Mouse (Mus musculus) hindbrain, embryonic 10.5 days (tissue): Measurements from ENCODE around the gene Basp1. TPM values are rescaled to one million over a fixed set of nuclear protein-coding genes. Genes with fewer than 3 reads are reported as not detected.

Experiments
- DNase-seq: peaks from one replicate; pipeline ENCODE4 v3.0.0-alpha.2; 2017; ENCODE audit warnings: low spot score
- H3K27ac ChIP-seq: fragments of 300-500 bp; sonication (generic); 2 replicates; pipeline ENCODE4 v1.5.1; 2016; ENCODE audit warnings: mild to moderate bottlenecking, moderate library complexity
- H3K27me3 ChIP-seq: fragments of 300-500 bp; sonication (generic); 2 replicates; pipeline ENCODE4 v1.6.1; 2016; ENCODE audit warnings: mild to moderate bottlenecking; ENCODE audit not compliant: poor library complexity, insufficient read depth, severe bottlenecking
- H3K36me3 ChIP-seq: fragments of 300-500 bp; sonication (generic); 2 replicates; pipeline ENCODE4 v1.6.1; 2016; ENCODE audit warnings: mild to moderate bottlenecking, moderate library complexity
- H3K4me1 ChIP-seq: fragments of 300-500 bp; sonication (generic); replicated peaks from 2 replicates; pipeline ENCODE4 v1.6.1; 2016; ENCODE audit warnings: mild to moderate bottlenecking
- H3K4me3 ChIP-seq: fragments of 300-500 bp; sonication (generic); 2 replicates; pipeline ENCODE4 v1.5.1; 2016; ENCODE audit warnings: mild to moderate bottlenecking, moderate library complexity
- H3K9me3 ChIP-seq: fragments of 300-500 bp; sonication (generic); 2 replicates; pipeline ENCODE4 v1.6.1; 2016; ENCODE audit warnings: mild to moderate bottlenecking, moderate library complexity
- WGBS: fragments of 180-500 bp; shearing (Covaris S2); methylation state at CpG from one replicate; pipeline ENCODE4 v1.1.7; 2016; 5-methylcytosine and 5-hydroxymethylcytosine counted together
- polyA plus RNA-seq: library from polyadenylated mRNA; unstranded; fragments of >200 nt; fragmentation: Nextera tagmentation; extraction: Ambion mirVana; gene quantifications from 2 replicates; pipeline ENCODE4 v1.2.1, GENCODE M21; 2016

Gene Basp1
- polyA plus RNA-seq, 1 experiment from 2014 or later = 77.4 TPM

DNA sequence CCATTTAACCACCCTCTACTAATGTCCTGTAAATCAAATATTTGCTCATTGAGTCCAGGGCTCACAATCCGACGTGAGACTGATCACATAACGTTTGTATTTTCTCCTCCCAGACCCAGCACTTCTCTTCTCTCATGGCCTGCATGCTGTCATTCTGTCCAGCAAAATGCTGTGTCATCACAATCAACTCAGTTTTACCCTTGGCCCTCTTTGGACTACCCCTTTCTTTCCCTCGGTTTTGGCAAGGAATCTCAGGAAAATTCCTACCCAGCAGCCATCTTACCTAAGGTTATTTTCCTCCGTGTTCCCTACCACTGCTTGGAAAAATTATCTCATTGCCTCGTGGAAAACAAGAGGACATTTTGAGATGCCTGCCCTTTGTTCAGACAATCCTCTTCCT is 60.1 kb downstream of the Basp1 start:
- Histone ChIP-seq H3K27me3 (no peaks in the 10 kb centered on the region), H3K9me3 (no peaks in the 10 kb centered on the region), H3K4me3 (no peak overlapping the region), H3K27ac (no peak overlapping the region), H3K4me1 (no peaks in the 10 kb centered on the region), H3K36me3 (no peaks in the 10 kb centered on the region)
- 84% methylated on average over 6 of the region's 6 CpGs for WGBS
- DNase-seq = no peak

DNA sequence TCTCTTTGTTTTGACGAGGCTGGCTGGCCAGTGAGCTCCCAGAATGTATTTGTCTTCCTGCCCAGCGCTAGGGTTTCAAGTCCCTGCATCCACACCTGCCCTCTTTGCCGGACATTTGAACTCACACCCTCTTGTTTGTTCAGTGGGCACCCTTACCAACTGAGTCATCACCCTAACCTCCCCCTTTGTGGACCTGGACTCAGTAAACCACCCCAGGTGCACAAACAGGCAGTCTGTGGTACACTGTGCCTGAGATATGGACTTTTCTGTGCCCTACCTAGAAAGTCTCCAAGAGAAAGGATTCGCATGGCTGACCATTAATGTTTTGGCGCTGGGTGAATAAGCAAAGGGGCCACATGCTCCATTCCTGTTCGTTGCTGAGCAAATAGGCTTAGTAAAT is 70.3 kb downstream of the Basp1 start:
- H3K4me3 ChIP-seq = no peak overlapping the region

DNA sequence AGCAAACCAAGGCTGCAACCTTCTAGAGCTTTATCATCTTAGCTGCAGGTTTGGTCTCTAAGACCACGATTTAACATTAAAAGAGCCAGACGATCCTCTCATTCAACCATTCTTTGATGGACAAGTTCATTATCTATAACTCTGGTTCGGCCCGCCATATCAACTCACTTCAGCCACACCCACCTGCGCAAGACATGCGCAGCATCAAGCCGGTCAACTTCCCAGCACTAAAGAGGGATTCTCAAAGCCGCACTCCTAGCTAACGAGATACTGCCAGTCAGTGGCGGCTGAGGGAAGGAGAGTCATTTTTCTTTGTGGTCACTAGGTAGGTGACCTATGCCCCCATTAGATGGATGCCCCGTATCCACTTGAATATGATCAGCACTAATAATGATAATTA is 78.3 kb downstream of the Basp1 start:
- 91% methylated on average over 11 of the region's 11 CpGs for WGBS
- H3K9me3 ChIP-seq = no peaks in the 10 kb centered on the region
- H3K36me3 ChIP-seq = no peaks in the 10 kb centered on the region
- no peak for DNase-seq
- no peak overlapping the region for H3K4me3 ChIP-seq
- H3K27ac ChIP-seq = no peak overlapping the region
- H3K4me1 ChIP-seq = peaks cover 16% of the 10 kb centered on the region
- H3K27me3 ChIP-seq = no peaks in the 10 kb centered on the region

More for the DNA sequence above, 70.3 kb downstream of the Basp1 start:
- WGBS = 70% methylated on average over 6 of the region's 6 CpGs
- H3K9me3 ChIP-seq = no peaks in the 10 kb centered on the region
- H3K4me1 ChIP-seq = no peaks in the 10 kb centered on the region
- H3K36me3 ChIP-seq = no peaks in the 10 kb centered on the region
- no peak overlapping the region for H3K27ac ChIP-seq
- no peaks in the 10 kb centered on the region for H3K27me3 ChIP-seq
- DNase-seq = no peak

DNA sequence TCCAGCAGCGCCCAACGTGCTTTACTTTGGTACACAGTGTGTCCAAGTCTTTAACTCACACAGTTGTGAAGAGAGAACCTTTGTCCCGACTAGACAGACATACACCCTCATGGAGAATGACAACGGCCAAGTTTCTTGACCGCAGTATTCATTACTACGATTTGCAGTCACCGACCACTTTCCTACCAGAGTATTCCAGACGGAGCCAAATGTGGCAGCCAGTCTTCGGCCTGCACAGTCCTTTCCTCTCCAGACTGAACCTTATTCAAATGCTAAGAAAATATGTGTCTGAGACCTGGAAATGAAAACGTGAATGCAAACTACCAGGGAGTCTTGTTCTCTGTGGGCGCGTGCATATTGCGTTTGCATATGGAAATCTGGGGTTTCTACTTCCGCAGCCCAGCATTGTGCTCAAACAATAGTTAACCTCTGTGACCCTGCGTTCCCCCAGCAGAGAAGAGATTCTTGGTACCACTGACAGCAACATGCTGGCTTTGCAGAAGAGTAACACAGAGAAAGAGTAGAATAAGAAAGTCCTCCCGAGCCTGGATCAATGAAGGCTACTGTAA is 81.6 kb downstream of the Basp1 start:
- 38% methylated on average over 16 of the region's 16 CpGs for WGBS
- DNase-seq = peak; percentile 10
- peaks cover 16% of the 10 kb centered on the region for H3K4me1 ChIP-seq
- H3K4me3 ChIP-seq = no peak overlapping the region
- H3K27me3 ChIP-seq = no peaks in the 10 kb centered on the region
- H3K27ac ChIP-seq = peak overlapping the region; percentile 36; the same call in 1 of the 2 replicates
- no peaks in the 10 kb centered on the region for H3K9me3 ChIP-seq
- no peaks in the 10 kb centered on the region for H3K36me3 ChIP-seq

DNA sequence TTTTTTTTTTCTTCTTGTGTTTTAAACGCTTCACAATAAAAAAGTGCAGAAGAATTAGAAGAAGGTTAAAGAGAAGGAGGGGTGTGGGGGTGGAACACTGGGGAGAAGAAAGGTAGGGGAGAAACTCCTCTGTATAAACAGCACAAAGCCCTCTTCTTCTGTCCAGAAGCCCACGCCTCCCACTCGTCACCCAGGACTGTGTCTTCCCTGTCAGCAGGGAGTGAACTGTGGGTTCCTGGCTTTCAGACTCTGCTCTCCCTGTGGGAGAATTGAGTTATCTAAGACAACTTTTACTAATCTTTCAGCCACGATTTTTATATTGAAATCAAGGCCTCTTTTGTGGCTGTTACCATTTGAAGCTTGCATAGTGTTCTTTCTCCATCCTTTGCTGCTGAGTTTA is 82.6 kb downstream of the Basp1 start:
- Histone ChIP-seq H3K27me3 (no peaks in the 10 kb centered on the region), H3K4me1 (peaks cover 16% of the 10 kb centered on the region), H3K9me3 (no peaks in the 10 kb centered on the region), H3K27ac (no peak overlapping the region), H3K36me3 (no peaks in the 10 kb centered on the region), H3K4me3 (no peak overlapping the region)
- 59% methylated on average over 4 of the region's 4 CpGs for WGBS
- DNase-seq = no peak

DNA sequence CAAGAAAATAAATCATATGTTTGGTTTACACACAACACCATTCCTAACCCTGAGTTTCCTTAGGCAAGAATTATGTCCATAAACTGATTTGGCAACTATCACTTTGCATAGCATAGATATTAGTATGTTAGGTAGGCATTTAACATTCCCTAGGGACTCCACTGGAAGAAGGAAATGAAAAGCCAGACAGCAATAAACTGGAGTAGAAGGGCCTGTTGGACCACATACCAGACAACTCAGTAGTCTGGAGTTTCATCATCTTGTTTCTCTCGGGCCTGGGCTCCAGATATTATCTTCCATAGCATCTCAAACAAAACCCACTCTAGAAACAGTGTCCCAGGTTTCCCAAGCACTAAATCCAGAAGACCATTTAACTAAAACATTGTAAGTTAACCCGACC is 91.0 kb downstream of the Basp1 start:
- Histone ChIP-seq H3K36me3 (no peaks in the 10 kb centered on the region), H3K9me3 (no peaks in the 10 kb centered on the region), H3K27ac (no peak overlapping the region), H3K4me1 (no peaks in the 10 kb centered on the region), H3K27me3 (no peaks in the 10 kb centered on the region), H3K4me3 (no peak overlapping the region)
- no peak for DNase-seq
- WGBS = 78% methylated on average over 2 of the region's 2 CpGs

DNA sequence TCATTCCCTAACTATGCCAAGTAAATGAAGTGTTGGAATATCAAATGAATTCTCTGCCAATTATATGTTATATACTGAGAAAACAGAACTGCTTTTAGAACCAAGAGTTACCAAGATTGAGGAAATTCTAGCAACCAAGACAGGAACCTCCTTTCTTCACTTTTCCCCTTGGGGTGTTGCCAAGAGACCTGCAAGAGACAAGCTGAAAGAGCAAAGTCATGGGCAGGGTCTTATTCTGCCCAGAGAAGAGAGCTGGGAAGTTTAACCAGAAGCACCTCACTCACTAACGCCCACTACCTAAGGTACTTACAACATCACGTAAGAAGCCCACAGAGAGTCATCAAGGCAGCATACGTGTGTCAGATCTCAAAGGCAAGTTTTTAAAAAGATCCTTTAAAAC is 91.5 kb downstream of the Basp1 start:
- Histone ChIP-seq H3K36me3 (no peaks in the 10 kb centered on the region), H3K27me3 (no peaks in the 10 kb centered on the region), H3K4me3 (no peak overlapping the region), H3K9me3 (no peaks in the 10 kb centered on the region), H3K27ac (no peak overlapping the region), H3K4me1 (no peaks in the 10 kb centered on the region)
- 91% methylated on average over 3 of the region's 3 CpGs for WGBS
- no peak for DNase-seq

DNA sequence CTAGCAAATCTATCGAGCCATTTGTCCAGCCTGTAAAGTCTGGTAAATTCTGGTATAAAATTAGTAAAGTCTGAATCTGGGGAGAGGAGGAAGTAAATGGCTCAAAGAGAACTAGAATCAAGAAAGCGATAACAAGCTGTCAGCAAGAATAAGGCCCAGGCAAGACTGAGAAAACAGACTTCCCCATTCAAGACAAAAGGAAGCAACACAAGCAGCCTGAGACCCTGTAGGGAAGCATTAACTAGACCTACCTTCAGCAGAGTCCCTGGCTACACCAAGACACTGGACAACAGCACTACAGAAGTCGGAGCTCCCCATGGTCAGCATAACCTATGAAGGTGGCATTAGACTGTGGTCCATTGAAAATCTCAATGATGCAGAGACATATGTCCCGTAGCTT is 91.9 kb downstream of the Basp1 start:
- Histone ChIP-seq H3K27ac (no peak overlapping the region), H3K27me3 (no peaks in the 10 kb centered on the region), H3K4me3 (no peak overlapping the region), H3K9me3 (no peaks in the 10 kb centered on the region), H3K36me3 (no peaks in the 10 kb centered on the region), H3K4me1 (no peaks in the 10 kb centered on the region)
- WGBS = 91% methylated on average over 4 of the region's 4 CpGs
- DNase-seq = no peak

DNA sequence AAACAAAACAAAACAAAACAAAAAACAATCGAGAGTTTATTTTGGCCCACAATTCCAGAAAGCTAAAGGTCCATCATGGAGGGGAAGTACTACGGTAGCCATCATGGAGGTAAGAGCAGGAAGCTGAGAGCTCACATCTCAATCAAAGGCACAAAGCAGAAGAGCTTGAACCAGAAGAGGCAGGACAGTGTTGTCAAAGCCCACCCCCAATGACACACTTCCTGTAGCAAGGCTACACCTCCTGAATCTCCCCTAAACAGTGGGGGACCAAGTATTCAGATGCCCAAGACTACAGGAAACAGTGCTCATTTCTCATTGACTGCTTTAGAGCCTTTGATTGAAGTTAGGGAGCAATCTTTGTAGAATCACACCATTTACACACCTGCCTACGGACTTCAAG is 99.1 kb downstream of the Basp1 start:
- Histone ChIP-seq H3K4me3 (no peak overlapping the region), H3K9me3 (no peaks in the 10 kb centered on the region), H3K27me3 (no peaks in the 10 kb centered on the region), H3K4me1 (no peaks in the 10 kb centered on the region), H3K36me3 (no peaks in the 10 kb centered on the region), H3K27ac (no peak overlapping the region)
- no peak for DNase-seq
- 88% methylated on average over 3 of the region's 3 CpGs for WGBS

Other genes starting within 250 kb of the Basp1 start
- gene Myo10, start 208.8 kb upstream of the Basp1 start, polyA plus RNA-seq = 41.8 and 45.4 TPM in 2 replicates